Mouse (Mus musculus): ENCODE results near the gene Olfr859.
"Not testable (repeated sequence)": the region's sequence is repeated elsewhere in the genome, so short reads cannot be mapped to it uniquely, and the experiment has no call there.

The Olfr859 gene

DNA sequence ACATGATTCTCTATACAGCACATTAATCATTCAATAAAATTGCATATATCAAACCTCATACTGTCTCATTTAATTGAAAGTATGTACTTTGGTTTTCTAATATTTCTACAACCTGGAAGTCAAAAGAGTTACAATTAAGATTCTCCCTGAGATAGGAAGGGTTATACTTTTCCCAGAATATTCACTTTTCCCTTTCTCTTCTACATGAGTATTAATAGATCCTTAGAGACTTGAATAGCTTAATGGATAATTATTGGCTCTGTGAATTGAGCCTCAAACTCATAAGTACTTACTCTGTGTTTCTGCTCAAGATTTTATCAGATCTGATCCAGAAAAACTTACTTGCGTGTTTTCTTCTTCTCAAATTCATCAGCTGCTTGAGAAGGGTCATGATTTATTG, at the start of gene Olfr859:
Gene Olfr859 (plus strand): TSS at position 301 of the 400 bp plus-strand sequence.
- DNase-seq (ENCODE audit: low read depth, low spot score) = not testable (repeated sequence)

DNA sequence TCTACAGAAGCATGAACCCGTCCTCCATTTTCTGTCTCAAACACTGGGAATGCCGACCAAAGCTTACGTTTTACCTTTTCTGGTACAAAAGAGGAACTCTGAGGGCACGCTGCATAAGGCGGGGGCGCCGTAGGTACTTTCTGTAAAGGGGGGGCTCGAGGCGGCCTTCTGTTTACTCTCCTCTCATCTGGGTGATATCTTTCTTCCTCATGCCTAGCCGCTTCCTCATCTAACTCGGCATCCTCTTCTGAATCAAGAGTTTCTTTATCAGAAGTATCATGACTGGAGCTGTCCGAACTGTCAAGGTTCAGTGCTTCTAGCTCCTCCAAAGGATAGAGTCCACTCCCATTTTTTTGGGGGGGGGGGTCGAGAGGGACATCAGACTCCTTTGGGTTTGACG, 35.6 kb upstream of the Olfr859 start:
- DNase-seq (ENCODE audit: low read depth, low spot score) = no peak

DNA sequence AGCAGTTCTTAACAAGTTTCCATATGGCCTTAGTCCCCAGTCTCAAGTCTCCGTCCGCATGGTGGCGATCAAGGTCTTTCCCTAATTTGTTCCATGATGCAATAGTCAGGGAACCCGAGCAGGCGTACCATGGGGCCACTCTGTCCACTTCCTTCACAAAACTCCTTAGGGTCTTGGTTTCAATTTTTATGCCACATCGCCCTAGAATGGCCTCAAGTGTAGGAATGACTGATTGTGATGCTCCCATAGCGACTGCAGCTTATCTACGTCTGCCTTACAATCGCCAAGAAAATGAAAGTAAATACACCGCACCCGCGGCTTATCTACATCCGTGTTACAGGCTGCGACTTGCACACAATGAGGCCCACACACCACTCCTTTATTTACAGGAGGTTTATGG, 35.0 kb upstream of the Olfr859 start:
- DNase-seq (ENCODE audit: low read depth, low spot score) = no peak

DNA sequence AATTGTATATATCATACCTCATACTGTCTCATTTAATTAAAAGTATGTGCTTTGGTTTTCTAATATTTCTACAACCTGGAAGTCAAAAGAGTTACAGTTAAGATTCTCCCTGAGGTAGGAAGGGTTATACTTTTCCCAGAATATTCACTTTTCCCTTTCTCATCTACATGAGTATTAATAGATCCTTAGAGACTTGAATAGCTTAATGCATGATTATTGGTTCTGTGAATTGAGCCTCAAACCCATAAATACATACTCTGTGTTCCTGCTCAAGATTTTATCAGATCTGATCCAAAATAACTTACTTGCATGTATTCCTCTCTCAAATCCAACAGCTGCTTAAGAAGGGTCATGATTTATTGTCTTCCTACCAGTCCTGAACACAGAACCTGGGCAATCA, 24.7 kb upstream of the Olfr859 start, which contains the start of gene Olfr58:
Gene Olfr58 (plus strand): TSS at position 301 of the 400 bp plus-strand sequence.
- no peak for DNase-seq (ENCODE audit: low read depth, low spot score)

DNA sequence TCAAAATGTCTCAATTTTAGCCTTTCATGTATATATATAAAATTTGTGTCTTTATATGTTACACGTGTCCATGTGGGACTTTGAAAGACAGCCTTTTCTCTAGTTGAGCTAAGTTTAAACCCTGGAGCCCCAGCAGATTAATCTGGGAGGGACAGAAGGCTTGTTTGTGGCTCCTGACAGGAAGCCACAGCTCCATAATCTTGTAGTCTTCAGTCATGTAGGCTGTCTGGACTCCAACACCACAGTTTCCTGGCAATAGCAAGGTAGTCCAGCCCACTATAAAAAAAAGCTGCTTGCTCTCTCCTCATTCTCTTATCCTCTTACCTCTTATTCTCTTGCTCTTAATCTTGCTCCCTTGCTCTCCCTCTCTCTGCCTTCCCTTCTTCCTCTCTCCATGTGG, 1.7 kb upstream of the Olfr859 start:
- no peak for DNase-seq (ENCODE audit: low read depth, low spot score)

DNA sequence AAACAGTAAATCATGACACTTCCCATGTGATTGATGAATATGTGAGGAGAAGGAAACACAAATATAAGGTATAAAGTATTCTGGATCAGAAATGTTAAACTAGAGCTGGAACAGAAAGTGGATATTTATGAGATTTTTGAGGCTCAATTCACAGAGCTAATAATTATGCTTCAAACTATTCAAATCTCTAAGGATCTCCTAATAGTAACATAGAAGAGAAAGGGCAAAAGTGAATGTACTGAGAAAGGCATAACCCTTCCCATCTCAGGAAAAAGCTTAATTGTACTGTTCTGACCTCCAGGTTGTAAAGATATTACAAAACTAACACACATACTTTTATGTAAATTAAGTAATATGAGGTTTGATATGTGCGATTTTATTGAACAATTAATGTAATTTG, 44.9 kb downstream of the Olfr859 start, which contains the start of gene Olfr860:
Gene Olfr860 (minus strand): TSS at position 101 of the 400 bp plus-strand sequence.
- no peak for DNase-seq (ENCODE audit: low read depth, low spot score)

Measured in CD4-positive, CD25-positive, alpha-beta regulatory T cell, adult 2 months (primary cell).